Mouse (Mus musculus) lung, embryonic 16.5 days (tissue): Measurements from ENCODE around the gene Tle4. TPM values are rescaled to one million over a fixed set of nuclear protein-coding genes. Genes with fewer than 3 reads are reported as not detected.

ENCODE experiments used
- ATAC-seq: fragments of 200-750 bp; cut with Nextera tagmentation; 2 replicates; pipeline ENCODE4 v1.8.0; 2017; ENCODE audit warnings: low read depth, mild to moderate bottlenecking, moderate library complexity
- H3K27ac ChIP-seq: fragments of 300-500 bp; sonication (generic); 2 replicates; pipeline ENCODE4 v1.5.1; 2014; ENCODE audit warnings: mild to moderate bottlenecking, control low read depth, low read length
- H3K27me3 ChIP-seq: fragments of 300-500 bp; sonication (generic); 2 replicates; pipeline ENCODE4 v1.6.1; 2014; ENCODE audit warnings: low read depth, low read length, mixed read lengths; ENCODE audit not compliant: control insufficient read depth, insufficient read depth
- H3K36me3 ChIP-seq: fragments of 300-500 bp; sonication (generic); 2 replicates; pipeline ENCODE4 v1.6.1; 2014; ENCODE audit warnings: low read length; ENCODE audit not compliant: control insufficient read depth, insufficient read depth
- H3K4me1 ChIP-seq: fragments of 300-500 bp; sonication (generic); replicated peaks from 2 replicates; pipeline ENCODE4 v1.6.1; 2014; ENCODE audit warnings: low read length, mixed read lengths; ENCODE audit not compliant: control insufficient read depth, insufficient read depth
- H3K4me2 ChIP-seq: fragments of 300-500 bp; sonication (generic); 2 replicates; pipeline ENCODE4 v1.6.1; 2014; ENCODE audit warnings: low read depth, low read length, control low read depth
- H3K4me3 ChIP-seq: fragments of 300-500 bp; sonication (generic); 2 replicates; pipeline ENCODE4 v1.5.1; 2014; ENCODE audit warnings: mild to moderate bottlenecking, low read length, control low read depth
- H3K9ac ChIP-seq: fragments of 300-500 bp; sonication (generic); 2 replicates; pipeline ENCODE4 v1.6.1; 2014; ENCODE audit warnings: low read length, control low read depth
- H3K9me3 ChIP-seq: fragments of 300-500 bp; sonication (generic); 2 replicates; pipeline ENCODE4 v1.6.1; 2016; ENCODE audit warnings: low read length; ENCODE audit not compliant: control insufficient read depth
- WGBS: fragments of 180-500 bp; shearing (Covaris S2); extraction: QIAGEN DNeasy Blood & Tissue Kit; methylation state at CpG from one replicate; pipeline ENCODE4 v1.1.7; 2014; 5-methylcytosine and 5-hydroxymethylcytosine counted together
- polyA plus RNA-seq: library from polyadenylated mRNA; unstranded; fragments of >200 nt; fragmentation: Nextera tagmentation; extraction: Ambion mirVana; gene quantifications from 2 replicates; pipeline ENCODE4 v1.2.1, GENCODE M21; 2015

Gene Tle4
- polyA plus RNA-seq, 1 experiment from 2014 or later, result 12.3 TPM

DNA sequence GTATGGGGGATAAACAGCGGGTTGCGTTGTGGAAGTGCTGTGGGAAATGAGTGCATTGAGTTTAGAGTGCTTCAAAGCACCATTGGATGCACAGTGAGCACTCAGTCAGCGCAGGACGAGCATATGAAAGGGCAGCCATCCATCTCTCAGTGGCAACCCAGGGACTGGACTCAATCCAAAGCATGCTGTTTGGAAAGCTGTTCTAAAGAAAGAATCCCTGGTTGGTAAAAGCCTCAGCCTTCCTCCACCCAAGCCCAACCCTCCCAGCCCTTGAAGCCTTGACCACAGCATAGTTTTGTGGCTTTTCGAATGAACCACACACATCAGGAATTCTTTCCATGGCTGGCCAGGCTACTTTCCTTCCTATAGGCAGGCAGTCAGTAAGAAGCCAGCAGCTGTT lies 181.0 kb downstream of the Tle4 start:
- WGBS, result 62% methylated on average over 5 of the region's 5 CpGs
- no peak overlapping the region for H3K27ac ChIP-seq
- H3K27me3 ChIP-seq, result no peaks in the 10 kb centered on the region

GRCm38 (mm10) chr19:14415996-14416395 lies 181.9 kb downstream of the Tle4 start:
- H3K4me1 ChIP-seq, result no peaks in the 10 kb centered on the region
- no peaks in the 10 kb centered on the region for H3K27me3 ChIP-seq
- no peak overlapping the region for H3K9ac ChIP-seq
- ATAC-seq, result no peak
- WGBS, result 73% methylated on average over 6 of the region's 6 CpGs
- no peaks in the 10 kb centered on the region for H3K9me3 ChIP-seq
- no peaks in the 10 kb centered on the region for H3K36me3 ChIP-seq
- no peak overlapping the region for H3K4me3 ChIP-seq
- no peak overlapping the region for H3K4me2 ChIP-seq
- no peak overlapping the region for H3K27ac ChIP-seq

More for the DNA sequence above, 181.0 kb downstream of the Tle4 start:
- Histone ChIP-seq H3K4me1 (no peaks in the 10 kb centered on the region), H3K9ac (no peak overlapping the region), H3K4me2 (no peak overlapping the region), H3K9me3 (no peaks in the 10 kb centered on the region), H3K4me3 (no peak overlapping the region), H3K36me3 (no peaks in the 10 kb centered on the region)
- no peak for ATAC-seq

GRCm38 (mm10) chr19:14414957-14415356 lies 182.9 kb downstream of the Tle4 start:
- Histone ChIP-seq H3K36me3 (no peaks in the 10 kb centered on the region), H3K9me3 (no peaks in the 10 kb centered on the region), H3K9ac (no peak overlapping the region), H3K27me3 (no peaks in the 10 kb centered on the region), H3K27ac (no peak overlapping the region), H3K4me1 (no peaks in the 10 kb centered on the region), H3K4me3 (no peak overlapping the region), H3K4me2 (no peak overlapping the region)
- ATAC-seq, result no peak
- 25% methylated on average over 4 of the region's 4 CpGs for WGBS

GRCm38 (mm10) chr19:14406603-14407002 lies 191.2 kb downstream of the Tle4 start:
- Histone ChIP-seq H3K36me3 (no peaks in the 10 kb centered on the region), H3K4me1 (no peaks in the 10 kb centered on the region), H3K4me2 (no peak overlapping the region), H3K4me3 (no peak overlapping the region), H3K27me3 (no peaks in the 10 kb centered on the region; the same call in 1 of the 2 replicates), H3K9me3 (no peaks in the 10 kb centered on the region), H3K9ac (no peak overlapping the region), H3K27ac (no peak overlapping the region)
- 47% methylated on average over 10 of the region's 10 CpGs for WGBS
- ATAC-seq, result no peak
